Mouse (Mus musculus): ENCODE measurements around the gene Caprin2. TPM values are rescaled to one million over a fixed set of nuclear protein-coding genes. Genes with fewer than 3 reads are reported as not detected.

The Caprin2 gene
- polyA plus RNA-seq, 1 experiment from 2014 or later: 9.9 TPM

DNA sequence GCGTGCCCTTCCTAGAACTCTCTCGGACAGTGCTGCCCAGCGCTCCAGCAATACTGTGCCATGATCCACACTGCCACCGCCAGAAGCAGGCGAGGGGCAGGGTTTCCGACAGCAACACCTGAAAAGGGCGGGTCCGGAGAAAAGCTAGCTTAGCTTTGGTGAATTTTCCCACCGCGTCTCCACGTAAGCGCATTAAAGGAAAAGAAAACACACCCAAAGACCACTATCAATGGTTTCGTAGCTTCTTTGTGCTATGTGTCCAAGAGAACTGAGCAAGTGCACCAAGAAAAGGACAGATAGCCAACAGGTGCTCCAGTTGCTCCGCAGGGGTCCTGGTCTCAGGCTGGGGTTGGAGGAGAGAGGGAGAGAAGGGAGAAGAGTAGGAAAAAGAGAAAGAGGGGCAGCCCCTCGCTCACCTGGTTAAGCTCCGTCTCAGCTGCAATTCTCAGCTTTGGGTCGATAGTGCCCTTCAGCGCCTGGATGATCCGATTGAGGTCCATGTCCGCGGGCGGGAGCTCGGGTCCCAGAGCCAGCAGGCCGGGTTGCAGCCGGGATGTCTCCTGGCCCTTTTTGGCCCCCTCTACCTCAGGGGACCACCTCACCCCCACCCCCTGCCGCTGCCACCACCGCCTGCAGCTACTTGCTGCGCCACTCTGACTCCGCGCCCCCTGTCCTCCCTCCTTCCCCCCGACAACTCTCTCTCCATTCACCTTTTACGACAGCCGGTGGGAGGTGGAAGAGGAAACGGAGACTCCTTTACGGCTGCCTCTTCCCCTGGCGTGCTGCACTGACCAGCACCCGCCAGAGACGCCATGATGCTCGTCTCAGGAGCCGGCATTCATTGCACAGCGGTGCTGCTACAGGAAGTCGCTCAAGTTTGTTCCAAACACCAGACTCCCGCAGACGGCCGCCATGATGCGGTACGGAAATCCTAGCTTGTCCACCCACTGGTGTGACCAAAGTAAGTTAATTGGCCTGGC lies 65.0 kb downstream of the Caprin2 start, which contains the start of gene Ipo8:
Gene Ipo8, minus strand, starts transcription at position 720 of the 980 bp plus-strand sequence.
- WGBS: 0% methylated on average over 47 of the region's 47 CpGs
- H3K27ac ChIP-seq (replicated peaks): peak within 1 kb of the TSS; percentile 44
- H3K36me3 ChIP-seq: no peaks in the 10 kb centered on the region

DNA sequence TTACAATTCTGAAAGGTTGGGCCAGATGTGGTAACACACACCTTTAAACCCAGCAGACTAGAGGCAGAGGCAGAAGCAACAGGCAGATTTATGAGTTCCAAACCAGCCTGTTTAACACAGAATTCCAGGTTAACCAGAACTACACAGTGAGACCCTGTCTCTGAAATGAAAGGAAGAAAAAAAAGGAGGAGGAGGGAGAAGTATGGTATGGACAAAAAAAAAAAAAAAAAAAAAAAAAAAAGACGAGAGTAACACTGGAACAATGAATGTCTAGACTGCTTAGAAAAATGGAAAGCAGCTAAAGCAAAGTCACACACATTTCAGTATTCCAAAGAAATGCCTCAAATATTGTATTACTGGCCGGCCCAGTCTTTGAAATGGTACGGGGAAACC lies 65.7 kb downstream of the Caprin2 start:
- H3K9me3 ChIP-seq: no peaks in the 10 kb centered on the region
- no peak overlapping the region for H3K27ac ChIP-seq (replicated peaks)
- H3K36me3 ChIP-seq: no peaks in the 10 kb centered on the region
- peak overlapping the region; percentile 86 for H3K4me2 ChIP-seq (replicated peaks)
- ATAC-seq (replicated peaks): no peak
- 2% methylated on average over 3 of the region's 3 CpGs for WGBS
- peak overlapping the region; percentile 72 for H3K4me3 ChIP-seq
- H3K27me3 ChIP-seq: no peaks in the 10 kb centered on the region
- H3K9ac ChIP-seq (replicated peaks): peak overlapping the region; percentile 66
- peaks cover 30% of the 10 kb centered on the region for H3K4me1 ChIP-seq

More for the DNA sequence above, 65.0 kb downstream of the Caprin2 start, which contains the start of gene Ipo8:
- Histone ChIP-seq H3K9me3 (no peaks in the 10 kb centered on the region), H3K4me3 (peak within 1 kb of the TSS; percentile 72), H3K4me1 (peaks cover 30% of the 10 kb centered on the region), H3K9ac (replicated peaks) (peak within 1 kb of the TSS; percentile 66), H3K4me2 (replicated peaks) (peak within 1 kb of the TSS; percentile 86), H3K27me3 (no peaks in the 10 kb centered on the region)
- ATAC-seq (replicated peaks): peak; percentile 99

DNA sequence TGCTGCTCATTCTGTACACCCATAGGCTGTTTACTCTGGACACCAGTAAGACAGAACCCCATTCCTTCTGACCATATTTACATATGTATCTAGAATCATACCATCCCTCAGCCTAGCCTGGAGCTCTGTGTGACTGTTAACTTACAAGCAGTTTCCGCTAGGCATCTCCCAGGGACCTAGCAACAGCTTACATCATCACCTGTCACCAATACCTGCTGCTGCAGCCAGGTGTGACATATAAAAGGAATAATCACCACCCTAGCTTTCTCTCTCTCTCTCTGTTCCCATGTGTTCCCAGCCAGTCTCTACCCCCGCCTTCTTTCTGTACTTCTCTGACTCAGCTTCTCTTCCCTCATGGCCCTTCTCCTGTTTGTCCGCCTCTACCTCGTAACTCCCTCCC lies 69.9 kb downstream of the Caprin2 start:
- H3K4me2 ChIP-seq (replicated peaks): no peak overlapping the region
- no peaks in the 10 kb centered on the region for H3K27me3 ChIP-seq
- peaks cover 20% of the 10 kb centered on the region for H3K4me1 ChIP-seq
- no peak overlapping the region for H3K4me3 ChIP-seq
- 91% methylated on average over 4 of the region's 4 CpGs for WGBS
- no peaks in the 10 kb centered on the region for H3K9me3 ChIP-seq
- no peak overlapping the region for H3K27ac ChIP-seq (replicated peaks)
- no peak overlapping the region for H3K9ac ChIP-seq (replicated peaks)
- peaks cover 12% of the 10 kb centered on the region for H3K36me3 ChIP-seq
- no peak for ATAC-seq (replicated peaks)

DNA sequence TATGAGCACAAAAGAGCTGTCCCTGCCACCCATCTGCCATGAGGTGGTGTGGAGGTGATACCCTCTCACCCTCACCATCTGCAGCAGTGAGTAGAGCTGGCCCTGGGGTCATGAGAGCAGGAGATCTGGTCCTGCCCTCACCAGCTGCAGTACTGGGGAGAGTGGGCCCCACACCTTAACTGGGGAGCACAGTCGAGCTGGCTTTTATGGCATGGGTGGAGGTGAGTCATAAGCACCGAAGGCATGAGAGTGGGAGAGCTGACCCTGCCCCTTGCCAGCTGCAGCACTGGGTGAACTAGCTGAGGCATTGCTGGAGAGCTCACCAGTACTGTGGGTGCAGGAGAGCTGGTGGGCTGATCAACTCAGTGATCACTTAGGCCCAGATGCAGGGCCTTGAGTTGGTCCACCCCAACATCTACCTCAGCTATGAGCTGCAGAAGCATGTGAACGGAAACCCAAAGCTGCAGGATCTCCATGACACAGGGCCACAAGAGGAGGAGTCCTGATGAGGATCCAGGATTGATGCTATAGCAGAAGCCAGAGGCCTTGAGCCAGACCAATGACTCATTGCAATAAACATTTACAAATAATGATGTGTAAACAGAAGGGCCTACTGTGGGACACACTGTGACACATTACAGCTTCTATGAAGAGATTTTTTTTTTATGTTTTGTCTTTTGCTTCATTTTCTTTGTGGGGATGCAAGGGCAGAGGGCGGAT lies 77.3 kb downstream of the Caprin2 start:
- Histone ChIP-seq H3K27ac (replicated peaks) (no peak overlapping the region), H3K36me3 (peaks cover 37% of the 10 kb centered on the region), H3K4me2 (replicated peaks) (no peak overlapping the region), H3K9ac (replicated peaks) (no peak overlapping the region), H3K4me3 (no peak overlapping the region), H3K9me3 (no peaks in the 10 kb centered on the region), H3K27me3 (no peaks in the 10 kb centered on the region), H3K4me1 (no peaks in the 10 kb centered on the region)
- WGBS: 88% methylated on average over 4 of the region's 4 CpGs
- ATAC-seq (replicated peaks): no peak

DNA sequence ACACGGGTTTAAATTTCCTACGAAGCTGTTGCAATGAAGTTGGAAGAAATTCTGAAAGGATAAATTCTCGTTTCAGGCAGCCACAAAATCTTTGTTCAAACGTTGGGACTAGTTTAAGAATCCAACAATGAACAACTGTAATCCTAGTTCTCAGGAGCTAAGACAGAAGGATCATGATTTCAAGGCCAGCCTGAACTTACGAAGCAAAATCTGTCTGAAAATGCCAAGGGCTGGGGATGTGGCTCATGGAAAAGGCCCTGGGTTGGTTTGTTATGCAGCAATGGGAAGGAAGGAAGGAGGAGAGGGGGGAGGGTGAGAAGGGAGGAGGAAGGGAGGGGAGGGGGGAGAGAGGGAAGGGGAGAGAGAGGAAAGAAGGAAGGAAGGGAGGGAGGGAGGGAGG lies 79.3 kb downstream of the Caprin2 start:
- no peaks in the 10 kb centered on the region for H3K9me3 ChIP-seq
- H3K4me2 ChIP-seq (replicated peaks): no peak overlapping the region
- no peaks in the 10 kb centered on the region for H3K27me3 ChIP-seq
- no peaks in the 10 kb centered on the region for H3K4me1 ChIP-seq
- no peak overlapping the region for H3K4me3 ChIP-seq
- peaks cover 34% of the 10 kb centered on the region for H3K36me3 ChIP-seq
- no peak overlapping the region for H3K9ac ChIP-seq (replicated peaks)
- 91% methylated on average over 5 of the region's 5 CpGs for WGBS
- H3K27ac ChIP-seq (replicated peaks): no peak overlapping the region
- ATAC-seq (replicated peaks): no peak

DNA sequence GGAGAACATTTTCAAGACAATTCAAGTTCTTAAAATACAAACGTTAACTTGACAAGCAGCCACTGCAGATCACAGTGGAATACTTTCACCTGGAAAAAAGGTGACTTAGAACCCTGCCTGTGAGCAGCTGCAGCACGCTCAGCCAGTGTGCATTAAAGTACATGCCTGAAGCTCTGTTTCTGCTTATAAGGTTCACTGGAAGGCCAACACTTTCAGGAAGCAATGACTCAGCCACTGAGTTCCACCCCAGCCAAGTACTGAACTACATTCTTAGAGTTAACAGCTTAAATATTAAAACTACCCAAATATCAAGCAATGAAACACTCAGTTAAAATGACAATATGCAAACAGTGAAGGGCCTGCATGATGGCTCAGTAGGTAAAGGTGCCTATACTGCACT lies 84.9 kb downstream of the Caprin2 start:
- Histone ChIP-seq H3K4me3 (no peak overlapping the region), H3K9me3 (no peaks in the 10 kb centered on the region), H3K36me3 (peaks cover 48% of the 10 kb centered on the region), H3K27ac (replicated peaks) (no peak overlapping the region), H3K9ac (replicated peaks) (no peak overlapping the region), H3K4me2 (replicated peaks) (no peak overlapping the region), H3K27me3 (no peaks in the 10 kb centered on the region), H3K4me1 (no peaks in the 10 kb centered on the region)
- 95% methylated on average over 2 of the region's 2 CpGs for WGBS
- ATAC-seq (replicated peaks): no peak

DNA sequence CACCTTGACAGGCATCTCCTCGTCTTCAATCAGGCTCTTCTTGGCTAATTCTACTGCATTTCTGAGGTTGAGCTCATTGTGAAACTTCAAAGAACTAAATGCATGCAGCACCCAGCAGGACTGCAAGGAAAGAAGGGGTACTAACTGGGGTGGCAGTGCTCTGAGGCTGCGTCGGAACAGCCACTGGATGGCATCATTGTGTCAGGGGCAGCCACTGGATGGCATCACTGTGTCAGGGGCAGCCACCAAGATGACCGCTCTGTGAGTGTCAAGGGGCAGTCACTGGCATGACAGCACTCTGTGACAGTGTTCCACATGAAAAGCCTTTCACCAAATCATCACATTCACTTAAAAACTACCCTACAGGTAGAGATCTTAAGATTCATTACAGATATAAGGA lies 96.3 kb downstream of the Caprin2 start:
- Histone ChIP-seq H3K4me3 (no peak overlapping the region), H3K36me3 (peaks cover 54% of the 10 kb centered on the region), H3K27me3 (no peaks in the 10 kb centered on the region), H3K4me2 (replicated peaks) (no peak overlapping the region), H3K4me1 (no peaks in the 10 kb centered on the region), H3K9me3 (no peaks in the 10 kb centered on the region), H3K9ac (replicated peaks) (no peak overlapping the region), H3K27ac (replicated peaks) (no peak overlapping the region)
- 87% methylated on average over 4 of the region's 4 CpGs for WGBS
- ATAC-seq (replicated peaks): no peak

DNA sequence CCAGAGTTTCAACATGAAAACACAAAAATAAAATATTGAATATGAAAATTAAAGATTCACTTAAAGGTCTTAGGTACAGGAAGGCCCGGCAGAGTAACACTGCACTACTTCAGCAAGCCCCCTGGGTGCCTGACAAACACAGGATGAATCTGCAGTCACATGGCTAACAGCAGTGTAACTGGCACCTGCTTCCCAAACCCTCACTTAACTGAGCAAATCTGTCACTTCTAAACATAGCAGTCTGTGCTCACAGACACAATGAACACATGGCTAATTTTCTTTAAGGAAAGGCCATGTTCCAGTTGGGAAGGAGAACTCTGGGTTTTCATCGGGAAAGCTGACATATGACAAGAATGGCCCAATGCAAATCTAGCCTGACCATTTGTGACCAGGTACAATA lies 100.9 kb downstream of the Caprin2 start:
- H3K36me3 ChIP-seq: peaks cover 41% of the 10 kb centered on the region
- ATAC-seq (replicated peaks): no peak
- WGBS: 75% methylated on average over 2 of the region's 2 CpGs

More for the DNA sequence above, 100.9 kb downstream of the Caprin2 start:
- Histone ChIP-seq H3K27ac (replicated peaks) (no peak overlapping the region), H3K9me3 (no peaks in the 10 kb centered on the region), H3K4me1 (no peaks in the 10 kb centered on the region), H3K9ac (replicated peaks) (no peak overlapping the region), H3K4me3 (no peak overlapping the region), H3K4me2 (replicated peaks) (no peak overlapping the region), H3K27me3 (no peaks in the 10 kb centered on the region)

Other genes with a start within 250 kb of the Caprin2 start
- 20.8 and 23.8 TPM in 2 replicates for gene Ipo8, start 64.8 kb downstream of the Caprin2 start, polyA plus RNA-seq (2015; fragmentation: Nextera tagmentation; extraction: Ambion mirVana)
- 122 and 125 TPM in 2 replicates for gene Sinhcaf, start 50.2 kb upstream of the Caprin2 start, polyA plus RNA-seq (2015; fragmentation: Nextera tagmentation; extraction: Ambion mirVana)
- gene Dennd5b, start 205.4 kb upstream of the Caprin2 start, polyA plus RNA-seq (2015; fragmentation: Nextera tagmentation; extraction: Ambion mirVana): 12.4 and 13.3 TPM in 2 replicates
- gene Gm10203, start 233.9 kb upstream of the Caprin2 start, polyA plus RNA-seq (2015; fragmentation: Nextera tagmentation; extraction: Ambion mirVana): not detected in 2 replicates
- 6.8 and 7.5 TPM in 2 replicates for gene Etfbkmt, start 243.6 kb upstream of the Caprin2 start, polyA plus RNA-seq (2015; fragmentation: Nextera tagmentation; extraction: Ambion mirVana)

Measured in forebrain, embryonic 15.5 days (tissue).